ENCODE assay signal across 15 mouse cellular contexts in genomic region chr15:101458361-101458930, GRCm38 (mm10). TPM values are rescaled to one million over a fixed set of nuclear protein-coding genes. Genes with fewer than 3 reads are reported as not detected.
DNase-seq lines count a peak whose midpoint lies in the region; ATAC-seq lines count a peak whose summit lies in the region.
"Had no signal": no experiment of that assay in that cellular context is flagged by ENCODE, and none has a peak within 500 bp of the region (broad histone marks: within the 10 kb centered on the region; RNA-seq: fewer than 3 reads in every experiment).

No protein-coding gene starts in this region.

- DNase-seq in embryo, embryonic 10 days (ENCODE audit: low spot score), result peak; percentile 25
- no peak for DNase-seq in embryo, embryonic 9.5 days (ENCODE audit: extremely low spot score)
- DNase-seq in kidney, adult 18-20 months, result peak; percentile 21
- peak; percentile 11 for DNase-seq in embryo, embryonic 11 days
- DNase-seq in midbrain, embryonic 14.5 days, result peak; percentile 48
- DNase-seq in layer of hippocampus, adult 11-12 months (ENCODE audit: low spot score), result no peak
- DNase-seq: lung, postnatal 36 days had no signal

- ATAC-seq in kidney, embryonic 15.5 days (replicated peaks; ENCODE audit: low FRiP score), result no peak
- ATAC-seq in midbrain, embryonic 14.5 days (ENCODE audit: low FRiP score, low TSS enrichment), result no peak
- no peak for ATAC-seq in megakaryocyte progenitor cell, adult 5-6 weeks (replicated peaks; ENCODE audit: poor library complexity)

- no peaks in the 10 kb centered on the region for H3K9me3 ChIP-seq in kidney, embryonic 15.5 days (replicated peaks)
- no peaks in the 10 kb centered on the region for H3K9me3 ChIP-seq in midbrain, embryonic 14.5 days (ENCODE audit: control insufficient read depth, low read length)
- H3K9me3 ChIP-seq: limb, embryonic 15.5 days; neural tube, embryonic 12.5 days had no signal

- no peak overlapping the region for H3K4me2 ChIP-seq in kidney, embryonic 15.5 days
- no peak overlapping the region for H3K4me2 ChIP-seq in midbrain, embryonic 14.5 days (ENCODE audit: low read length)
- H3K4me2 ChIP-seq: limb, embryonic 15.5 days; neural tube, embryonic 12.5 days had no signal

- H3K4me3 ChIP-seq in kidney, embryonic 15.5 days (replicated peaks), result no peak overlapping the region
- no peak overlapping the region for H3K4me3 ChIP-seq in midbrain, embryonic 14.5 days (replicated peaks; ENCODE audit: low read depth, low read length)
- H3K4me3 ChIP-seq: limb, embryonic 15.5 days; neural tube, embryonic 12.5 days had no signal

- no peak overlapping the region for H3K9ac ChIP-seq in kidney, embryonic 15.5 days
- H3K9ac ChIP-seq in midbrain, embryonic 14.5 days (replicated peaks; ENCODE audit: low read length), result no peak overlapping the region
- H3K9ac ChIP-seq: limb, embryonic 15.5 days; neural tube, embryonic 12.5 days had no signal

- no peak overlapping the region for H3K27ac ChIP-seq in kidney, embryonic 15.5 days
- no peak overlapping the region for H3K27ac ChIP-seq in midbrain, embryonic 14.5 days (replicated peaks; ENCODE audit: low read depth, low read length)
- H3K27ac ChIP-seq: limb, embryonic 15.5 days; neural tube, embryonic 12.5 days had no signal

- H3K4me1 ChIP-seq in kidney, embryonic 15.5 days, result peaks cover 9% of the 10 kb centered on the region; the same call in 1 of the 2 replicates
- H3K4me1 ChIP-seq in midbrain, embryonic 14.5 days (ENCODE audit: control insufficient read depth, insufficient read depth, low read length), result 0 out of 2 replicates have a peak, but pooled peaks cover 4% of the 10 kb centered on the region
- H3K4me1 ChIP-seq: neural tube, embryonic 12.5 days had no signal

- no peaks in the 10 kb centered on the region for H3K27me3 ChIP-seq in kidney, embryonic 15.5 days
- H3K27me3 ChIP-seq in midbrain, embryonic 14.5 days (ENCODE audit: control insufficient read depth, insufficient read depth, low read length), result no peaks in the 10 kb centered on the region
- H3K27me3 ChIP-seq: limb, embryonic 15.5 days; neural tube, embryonic 12.5 days had no signal

- no peaks in the 10 kb centered on the region for H3K36me3 ChIP-seq in kidney, embryonic 15.5 days
- no peaks in the 10 kb centered on the region for H3K36me3 ChIP-seq in midbrain, embryonic 14.5 days (ENCODE audit: control insufficient read depth, insufficient read depth, low read length)
- H3K36me3 ChIP-seq: limb, embryonic 15.5 days; neural tube, embryonic 12.5 days had no signal

- WGBS in kidney, embryonic 15.5 days, result 62% methylated on average over 16 of the region's 16 CpGs
- WGBS in midbrain, embryonic 14.5 days, result 37% methylated on average over 16 of the region's 16 CpGs

RNA-seq across cellular contexts. Expression of gene Krt81, which starts 5.1 kb away (rescaled TPM):
- polyA plus RNA-seq in kidney, embryonic 15.5 days (2015; fragmentation: Nextera tagmentation; extraction: Ambion mirVana), result not detected in 2 replicates
- not detected in 2 replicates for polyA plus RNA-seq in midbrain, embryonic 14.5 days (2014; fragmentation: Nextera tagmentation; extraction: Ambion mirVana)
- 0.29 TPM in 1 of 2 replicates, not detected in the other for total RNA-seq in megakaryocyte progenitor cell, adult 5-6 weeks (2015)
- not detected in 2 replicates for total RNA-seq in megakaryocyte progenitor cell, adult 5-6 weeks (2017)
- total RNA-seq: CH12.LX; heart, postnatal 14 days; layer of hippocampus, postnatal 25 days had no signal
- polyA plus RNA-seq: neural tube, embryonic 12.5 days; testis, adult 2 months had no signal

RNA-seq across cellular contexts. Expression of gene Krt88, which starts 10.9 kb away (rescaled TPM):
- polyA plus RNA-seq in kidney, embryonic 15.5 days (2015; fragmentation: Nextera tagmentation; extraction: Ambion mirVana), result 0.17 and 0.18 TPM in 2 replicates
- polyA plus RNA-seq in midbrain, embryonic 14.5 days (2014; fragmentation: Nextera tagmentation; extraction: Ambion mirVana), result not detected in 2 replicates
- total RNA-seq in megakaryocyte progenitor cell, adult 5-6 weeks (2015), result not detected in 2 replicates
- total RNA-seq in megakaryocyte progenitor cell, adult 5-6 weeks (2017), result not detected in 2 replicates
- total RNA-seq: CH12.LX; heart, postnatal 14 days; layer of hippocampus, postnatal 25 days had no signal
- polyA plus RNA-seq: limb, embryonic 15.5 days; neural tube, embryonic 12.5 days had no signal

RNA-seq across cellular contexts. Expression of gene Krt86, which starts 14.8 kb away (rescaled TPM):
- not detected in 2 replicates for polyA plus RNA-seq in kidney, embryonic 15.5 days (2015; fragmentation: Nextera tagmentation; extraction: Ambion mirVana)
- polyA plus RNA-seq in midbrain, embryonic 14.5 days (2014; fragmentation: Nextera tagmentation; extraction: Ambion mirVana), result 0.11 and 0.12 TPM in 2 replicates
- not detected in 2 replicates for total RNA-seq in megakaryocyte progenitor cell, adult 5-6 weeks (2015)
- not detected in 2 replicates for total RNA-seq in megakaryocyte progenitor cell, adult 5-6 weeks (2017)
- total RNA-seq: CH12.LX; heart, postnatal 14 days; layer of hippocampus, postnatal 25 days had no signal
- polyA plus RNA-seq: neural tube, embryonic 12.5 days had no signal

RNA-seq across cellular contexts. Expression of gene Krt87, which starts 19.8 kb away (rescaled TPM):
- not detected in 2 replicates for polyA plus RNA-seq in kidney, embryonic 15.5 days (2015; fragmentation: Nextera tagmentation; extraction: Ambion mirVana)
- polyA plus RNA-seq in midbrain, embryonic 14.5 days (2014; fragmentation: Nextera tagmentation; extraction: Ambion mirVana), result 0.09 and 0.26 TPM in 2 replicates
- 0.12 TPM in 1 of 2 replicates, not detected in the other for total RNA-seq in megakaryocyte progenitor cell, adult 5-6 weeks (2015)
- not detected in 2 replicates for total RNA-seq in megakaryocyte progenitor cell, adult 5-6 weeks (2017)
- total RNA-seq: heart, postnatal 14 days had no signal
- polyA plus RNA-seq: testis, adult 2 months had no signal

RNA-seq across cellular contexts. Expression of gene Krt83, which starts 32.9 kb away (rescaled TPM):
- not detected in 2 replicates for polyA plus RNA-seq in kidney, embryonic 15.5 days (2015; fragmentation: Nextera tagmentation; extraction: Ambion mirVana)
- polyA plus RNA-seq in midbrain, embryonic 14.5 days (2014; fragmentation: Nextera tagmentation; extraction: Ambion mirVana), result not detected in 2 replicates
- not detected in 2 replicates for total RNA-seq in megakaryocyte progenitor cell, adult 5-6 weeks (2015)
- total RNA-seq in megakaryocyte progenitor cell, adult 5-6 weeks (2017), result 0.37 and 1.1 TPM in 2 replicates
- total RNA-seq: CH12.LX; heart, postnatal 14 days; layer of hippocampus, postnatal 25 days had no signal
- polyA plus RNA-seq: neural tube, embryonic 12.5 days; testis, adult 2 months had no signal

Comparison
In these comparisons a context has a peak if more than half of its experiments do, and no peak if none do; other contexts are left out.
1. DNase-seq: peak in embryo, embryonic 10 days (single experiment), kidney, adult 18-20 months (single experiment), embryo, embryonic 11 days (single experiment) and midbrain, embryonic 14.5 days (single experiment); none in embryo, embryonic 9.5 days (single experiment) and layer of hippocampus, adult 11-12 months (single experiment).